Mouse (Mus musculus) brain, embryonic 18.5 days (tissue): ENCODE measurements around the gene 5730522E02Rik.
"Not testable (repeated sequence)": the region's sequence is repeated elsewhere in the genome, so short reads cannot be mapped to it uniquely, and the experiment has no call there.

Source experiments
- DNase-seq: peaks from one replicate; pipeline ENCODE4 v3.0.0-alpha.2; 2012; ENCODE audit warnings: low read depth, low spot score

The 5730522E02Rik gene

DNA sequence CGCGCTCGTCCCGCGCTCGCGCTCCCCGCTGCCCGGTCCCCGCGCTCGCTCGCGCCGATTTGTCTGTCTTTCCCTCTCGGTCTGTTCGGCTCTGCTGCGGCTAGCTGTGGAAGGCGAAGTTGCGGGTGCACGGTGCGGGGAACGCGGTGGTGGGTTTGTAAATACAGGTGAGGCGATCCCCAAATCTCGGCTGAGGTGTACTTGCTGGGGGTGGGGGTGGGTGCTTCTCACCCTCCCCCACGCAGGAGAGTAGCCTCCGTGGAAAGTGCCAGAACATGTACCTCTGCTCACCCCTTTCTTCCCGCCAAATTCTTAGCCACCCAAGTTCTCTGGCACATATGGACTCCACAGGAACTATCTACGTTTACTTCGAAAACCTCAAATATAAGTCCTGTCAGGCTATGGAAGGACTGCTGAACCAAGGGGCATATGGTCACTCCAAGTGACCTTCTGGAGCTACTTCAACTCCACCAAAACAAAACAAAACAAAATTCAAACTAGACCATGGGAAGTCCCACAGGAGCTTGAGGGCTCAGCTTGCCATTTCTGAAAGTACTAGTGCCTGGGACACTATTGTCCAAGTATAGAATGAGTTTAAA, at the start of gene 5730522E02Rik:
Gene 5730522E02Rik (minus strand): TSS at position 182 of the 599 bp plus-strand sequence.
- no peak for DNase-seq

- no peak for DNase-seq
These were observed 26.0 kb upstream of the 5730522E02Rik start for GRCm38 (mm10) chr11:26236540-26236939.

DNA sequence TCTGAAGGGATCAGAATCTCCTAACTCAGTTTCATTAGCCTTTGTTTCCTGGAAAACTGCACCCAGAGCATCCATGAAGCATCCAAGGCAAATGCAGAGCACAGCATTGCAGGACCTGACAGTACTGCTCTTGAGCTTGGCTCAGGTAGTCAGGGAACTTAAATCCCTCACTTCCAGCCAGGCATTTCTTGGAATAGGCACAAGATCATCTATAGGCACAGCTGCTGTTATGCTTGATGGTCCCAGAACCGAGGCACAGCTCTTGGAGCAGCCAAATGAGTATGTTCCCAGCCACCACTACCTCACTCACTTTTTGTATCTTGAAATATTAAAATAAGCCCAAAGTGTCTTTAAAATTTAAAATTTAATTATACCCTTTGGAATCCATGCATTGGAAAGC, 19.3 kb upstream of the 5730522E02Rik start:
- DNase-seq, result no peak

- DNase-seq, result not testable (repeated sequence)
These were observed 3.1 kb upstream of the 5730522E02Rik start for GRCm38 (mm10) chr11:26213643-26214042.

DNA sequence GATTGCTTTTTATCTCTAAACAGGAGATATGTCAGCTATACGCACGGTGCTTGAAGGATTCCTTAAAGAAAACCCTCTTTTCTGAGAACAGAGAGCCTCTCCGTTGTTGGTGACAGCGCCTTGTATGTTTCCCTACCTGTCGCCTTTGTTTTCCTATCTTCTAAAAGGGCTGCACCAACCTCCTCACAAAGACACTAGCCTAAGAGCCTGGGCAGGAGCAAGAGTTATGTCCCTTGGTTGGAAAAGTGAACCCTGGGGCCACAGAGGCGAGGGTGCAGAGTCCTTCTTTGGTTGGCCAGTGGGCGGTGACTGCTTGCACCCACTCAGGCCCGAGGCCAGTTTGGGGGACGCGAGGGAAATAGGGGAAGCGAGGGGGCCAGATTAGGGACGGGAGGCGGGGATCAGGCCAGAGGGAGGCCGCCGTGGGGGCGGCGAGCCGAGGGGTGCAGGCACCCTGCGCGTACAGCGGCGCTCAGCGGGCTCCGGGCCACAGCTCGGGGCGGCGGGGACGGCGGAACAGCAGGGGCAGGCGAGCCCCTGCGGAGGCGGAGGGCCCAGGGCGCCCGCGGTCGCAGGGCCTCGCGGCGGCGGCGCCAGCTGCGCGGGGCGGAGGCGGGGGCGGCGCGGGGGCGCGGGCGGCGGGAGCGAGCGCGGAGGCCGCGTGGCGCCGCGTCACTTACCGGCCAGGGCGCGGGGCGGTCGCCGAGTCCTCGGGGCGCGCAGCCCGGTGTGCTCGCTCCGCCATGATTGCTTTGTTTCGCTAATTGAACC, 567 bp downstream of the 5730522E02Rik start:
- peak; percentile 50 for DNase-seq

DNA sequence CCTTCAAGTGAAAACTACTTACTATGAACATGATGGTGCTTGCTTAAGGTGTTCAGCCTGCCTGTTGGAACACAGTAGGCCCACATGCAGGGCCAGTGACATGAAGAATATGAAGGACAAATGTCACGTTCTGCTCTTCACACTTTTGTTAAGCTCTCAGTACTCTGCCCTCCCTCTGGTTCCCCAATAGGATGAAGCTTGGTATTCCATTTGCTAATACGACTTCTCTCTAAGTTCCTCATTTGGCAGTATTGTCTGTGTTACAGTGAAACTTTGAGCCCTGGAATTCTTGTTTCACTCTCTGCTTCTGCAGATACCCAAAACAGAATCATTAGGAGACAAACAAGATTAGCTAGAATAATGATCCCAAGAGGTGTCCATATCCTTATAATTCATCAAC, 7.1 kb downstream of the 5730522E02Rik start:
- no peak for DNase-seq

DNA sequence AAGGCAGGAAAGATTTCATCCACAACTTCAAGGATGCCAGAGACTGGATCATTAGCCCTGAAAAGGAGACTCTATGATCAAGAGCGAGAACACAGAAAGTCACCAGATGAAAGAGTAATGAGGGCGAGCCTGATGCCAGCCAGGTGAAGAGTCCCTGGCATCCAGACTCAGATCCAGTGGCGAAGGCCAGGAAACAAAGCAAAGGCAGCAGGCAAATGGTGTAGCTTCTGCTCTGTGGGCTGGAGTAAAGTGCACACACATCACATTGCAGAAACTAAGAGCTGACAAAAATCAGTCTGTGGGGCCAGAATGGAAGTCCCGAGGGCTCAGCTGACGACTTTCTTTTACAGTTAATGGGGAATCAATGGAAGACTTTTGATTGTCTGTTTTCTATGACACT, 7.7 kb downstream of the 5730522E02Rik start:
- no peak for DNase-seq

DNA sequence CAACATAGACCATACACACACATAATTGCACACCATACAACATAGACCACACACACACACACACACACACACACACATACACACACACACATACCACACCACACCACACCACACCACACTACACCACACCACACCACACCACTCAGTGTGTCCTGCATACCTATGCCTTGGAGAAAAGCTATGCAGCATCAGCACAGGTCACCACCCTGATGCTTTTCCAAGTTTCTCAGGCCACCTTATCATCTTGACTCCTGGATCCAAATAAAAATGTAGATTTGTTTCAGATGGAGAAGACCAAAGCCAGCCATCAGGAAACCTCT, 8.8 kb downstream of the 5730522E02Rik start:
- DNase-seq, result no peak

DNA sequence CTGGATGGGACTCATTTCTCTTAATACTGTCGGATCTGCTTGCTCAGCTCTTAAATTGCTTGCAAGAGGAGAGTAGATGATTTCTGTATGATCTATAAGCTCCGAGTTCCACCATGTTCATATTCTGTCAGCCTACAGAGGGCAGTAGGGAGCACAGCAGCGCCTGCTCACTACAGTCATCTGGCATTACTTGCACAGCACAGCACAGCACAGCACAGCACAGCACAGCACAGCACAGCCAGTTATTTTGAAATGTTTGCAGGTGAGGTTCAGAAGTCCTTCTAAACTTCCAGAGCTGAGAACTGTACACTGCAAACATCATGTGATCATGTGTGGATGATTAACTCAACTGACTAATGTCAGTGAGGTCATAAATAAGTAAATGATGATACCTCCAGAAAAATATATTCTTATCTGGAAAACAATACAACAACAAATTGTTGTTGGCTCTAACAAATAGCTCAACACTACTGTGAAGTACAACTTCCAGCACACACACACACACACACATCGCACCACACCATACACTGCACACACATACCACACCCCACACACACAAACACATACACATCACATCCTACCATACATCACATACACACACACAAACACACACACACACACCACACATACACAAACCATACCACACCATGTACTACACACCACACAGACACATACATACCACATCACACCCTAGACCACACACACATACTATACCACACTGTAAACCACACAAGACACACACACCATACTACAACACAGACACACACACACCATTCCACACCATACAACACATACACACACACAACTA, 9.4 kb downstream of the 5730522E02Rik start:
- DNase-seq, result no peak

- no peak for DNase-seq
These were observed 15.1 kb downstream of the 5730522E02Rik start for GRCm38 (mm10) chr11:26195468-26195867.

- peak; percentile 8 for DNase-seq
These were observed 23.2 kb downstream of the 5730522E02Rik start for GRCm38 (mm10) chr11:26187231-26187967.

DNA sequence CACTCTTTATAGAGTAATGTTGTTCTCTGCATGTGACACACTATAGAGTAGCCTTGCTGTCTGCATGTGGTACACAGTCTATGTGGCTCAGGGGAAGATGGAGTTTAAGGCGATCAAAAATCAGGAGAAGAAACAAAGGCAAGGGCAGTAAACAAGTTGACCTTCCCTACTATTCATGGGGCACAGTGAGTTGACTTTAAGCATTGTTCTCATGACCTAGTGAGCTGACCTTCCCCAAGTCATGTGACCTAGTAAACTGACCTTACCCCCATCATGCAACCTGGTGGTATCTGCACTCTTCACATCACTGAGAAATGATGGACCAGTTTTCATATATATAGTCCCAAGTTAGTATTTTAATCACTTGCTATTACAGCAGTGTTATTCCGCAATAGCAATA, 40.0 kb downstream of the 5730522E02Rik start:
- no peak for DNase-seq

- no peak for DNase-seq
These were observed 43.0 kb downstream of the 5730522E02Rik start for GRCm38 (mm10) chr11:26167609-26167971.

GRCm38 (mm10) chr11:26166966-26167608, 43.5 kb downstream of the 5730522E02Rik start:
- DNase-seq, result no peak

GRCm38 (mm10) chr11:26164651-26165259, 45.8 kb downstream of the 5730522E02Rik start:
- no peak for DNase-seq

DNA sequence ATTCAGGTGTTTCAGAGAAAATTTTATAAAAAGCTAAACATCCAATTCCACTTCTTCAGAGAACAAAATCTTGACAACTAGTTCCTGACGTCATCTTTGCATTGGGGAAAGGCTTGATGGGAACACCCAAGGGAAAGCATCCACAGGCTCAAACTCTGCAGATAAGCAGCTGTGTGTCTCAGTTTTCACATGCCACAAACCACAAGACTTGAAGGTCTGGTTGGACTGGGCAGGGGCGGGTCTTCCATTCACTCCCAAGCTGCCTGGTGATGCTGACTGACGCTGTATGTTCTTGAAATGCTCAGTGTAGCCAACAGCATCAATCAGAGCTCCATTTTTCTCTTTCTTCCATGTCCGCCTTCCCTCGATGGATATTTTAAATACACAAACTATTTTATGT, 49.2 kb downstream of the 5730522E02Rik start:
- DNase-seq, result no peak

DNA sequence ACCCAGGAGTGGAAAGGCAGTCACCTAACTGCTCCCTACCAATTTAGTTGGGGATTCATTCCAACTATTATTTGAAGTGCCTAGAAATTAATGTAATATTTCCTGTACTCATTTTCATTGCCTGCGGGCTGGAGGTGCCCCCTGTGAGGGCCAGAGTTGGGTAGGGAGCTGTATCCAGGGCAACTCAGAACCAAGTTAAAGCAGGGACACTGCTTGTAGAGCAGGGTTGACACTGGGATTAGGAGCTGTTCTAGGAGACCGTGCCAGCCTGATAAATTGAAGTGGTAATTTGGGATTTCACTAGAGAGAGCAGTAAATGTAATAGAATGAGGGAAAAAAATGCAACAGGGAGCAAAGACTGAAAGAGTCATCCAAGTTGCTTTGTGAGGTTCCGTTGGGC, 51.5 kb downstream of the 5730522E02Rik start:
- no peak for DNase-seq

GRCm38 (mm10) chr11:26140024-26140423, 70.5 kb downstream of the 5730522E02Rik start:
- no peak for DNase-seq

DNA sequence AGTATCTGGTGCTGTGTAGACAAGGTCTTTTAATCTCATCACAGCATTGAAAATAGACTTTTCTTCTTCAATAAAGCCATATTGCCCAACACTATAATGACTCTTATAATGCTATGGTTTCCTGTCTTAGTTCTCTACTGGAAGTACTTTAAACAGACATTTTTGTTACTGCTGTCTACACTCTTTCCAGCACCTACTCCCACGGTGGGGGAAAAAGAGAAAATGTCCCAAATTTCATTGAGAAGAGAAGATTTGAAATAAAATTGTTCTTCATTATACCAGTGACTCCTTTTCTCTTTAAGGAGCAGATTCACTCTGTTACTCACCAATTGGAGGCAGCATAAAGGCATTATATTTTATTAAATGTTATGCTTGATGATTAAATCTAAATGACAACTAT, 72.5 kb downstream of the 5730522E02Rik start:
- DNase-seq, result no peak

- no peak for DNase-seq
These were observed 79.7 kb downstream of the 5730522E02Rik start for GRCm38 (mm10) chr11:26130911-26131310.

DNA sequence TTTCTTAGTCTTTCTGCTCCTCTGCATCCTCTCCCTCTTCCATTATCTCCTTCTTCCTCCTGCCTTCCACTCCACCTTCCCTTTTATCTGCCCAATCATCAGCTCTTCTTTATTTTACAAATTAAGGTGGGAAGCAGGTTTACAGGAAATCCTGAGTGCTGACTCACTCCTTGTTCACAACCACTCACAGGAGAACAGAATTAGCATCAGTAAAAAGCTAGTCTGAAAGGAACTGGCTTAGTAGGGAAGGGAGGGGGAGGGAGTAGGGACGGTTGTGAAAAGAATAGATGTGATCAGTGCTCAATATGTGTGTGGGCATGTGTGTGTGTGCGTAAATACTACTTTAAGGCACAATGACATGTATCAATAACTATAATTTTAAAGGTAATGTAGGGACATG, 81.5 kb downstream of the 5730522E02Rik start:
- DNase-seq, result no peak
